Mouse (Mus musculus) brain, embryonic 14.5 days (tissue): ENCODE results near the gene Nf1.

Experiments
- CTCF ChIP-seq: fragments of 200-500 bp; IDR thresholded peaks from 2 replicates; pipeline ENCODE4 v1.5.1; 2012; ENCODE audit warnings: inconsistent platforms, mild to moderate bottlenecking, moderate library complexity, borderline replicate concordance; ENCODE audit not compliant: insufficient read depth, insufficient read length; ENCODE audit errors: extremely low read depth
- POLR2A ChIP-seq: fragments of 200-500 bp; IDR thresholded peaks from 2 replicates; pipeline ENCODE4 v1.6.1; 2012; ENCODE audit warnings: mild to moderate bottlenecking, inconsistent platforms, borderline replicate concordance; ENCODE audit not compliant: poor library complexity, insufficient read depth, insufficient read length, severe bottlenecking; ENCODE audit errors: extremely low read depth

- no peak for TF ChIP-seq CTCF
- no peak for TF ChIP-seq POLR2A
Measured at GRCm38 (mm10) chr11:79403625-79404319, 64.3 kb downstream of the Nf1 start.
